Mouse (Mus musculus) forebrain, embryonic 14.5 days (tissue): ENCODE results near the gene Ptpn1. TPM values are rescaled to one million over a fixed set of nuclear protein-coding genes. Genes with fewer than 3 reads are reported as not detected.

ENCODE experiments used
- ATAC-seq: fragments of 200-750 bp; cut with Nextera tagmentation; 2 replicates; pipeline ENCODE4 v1.8.0; 2017; ENCODE audit warnings: mild to moderate bottlenecking, moderate library complexity
- DNase-seq: peaks from one replicate; pipeline ENCODE4 v3.0.0-alpha.2; 2015; ENCODE audit warnings: low spot score
- H3K27ac ChIP-seq: fragments of 300-500 bp; sonication (generic); 2 replicates; pipeline ENCODE4 v1.5.1; 2014; ENCODE audit warnings: low read depth, mild to moderate bottlenecking, control low read depth, low read length, moderate library complexity
- H3K27me3 ChIP-seq: fragments of 300-500 bp; sonication (generic); replicated peaks from 2 replicates; pipeline ENCODE4 v1.6.1; 2014; ENCODE audit warnings: low read length, control low read depth, mixed read lengths; ENCODE audit not compliant: control insufficient read depth, insufficient read depth
- H3K36me3 ChIP-seq: fragments of 300-500 bp; sonication (generic); 2 replicates; pipeline ENCODE4 v1.6.1; 2014; ENCODE audit warnings: low read length, control low read depth; ENCODE audit not compliant: control insufficient read depth, insufficient read depth
- H3K4me1 ChIP-seq: fragments of 300-500 bp; sonication (generic); 2 replicates; pipeline ENCODE4 v1.6.1; 2014; ENCODE audit warnings: antibody characterized with exemption, low read length, control low read depth; ENCODE audit not compliant: control insufficient read depth, insufficient read depth
- H3K4me2 ChIP-seq: fragments of 300-500 bp; sonication (generic); 2 replicates; pipeline ENCODE4 v1.6.1; 2014; ENCODE audit warnings: mild to moderate bottlenecking, control low read depth, low read length
- H3K4me3 ChIP-seq: fragments of 300-500 bp; sonication (generic); 2 replicates; pipeline ENCODE4 v1.5.1; 2014; ENCODE audit warnings: low read depth, low read length, control low read depth
- H3K9ac ChIP-seq: fragments of 300-500 bp; sonication (generic); 2 replicates; pipeline ENCODE4 v1.6.1; 2014; ENCODE audit warnings: mild to moderate bottlenecking, low read length, control low read depth, moderate library complexity
- H3K9me3 ChIP-seq: fragments of 300-500 bp; sonication (generic); replicated peaks from 2 replicates; pipeline ENCODE4 v1.6.1; 2016; ENCODE audit warnings: low read length, control low read depth, mixed read lengths; ENCODE audit not compliant: control insufficient read depth
- WGBS: fragments of 180-500 bp; shearing (Covaris S2); extraction: QIAGEN DNeasy Blood & Tissue Kit; methylation state at CpG from one replicate; pipeline ENCODE4 v1.1.7; 2014; 5-methylcytosine and 5-hydroxymethylcytosine counted together
- polyA plus RNA-seq: library from polyadenylated mRNA; unstranded; fragments of >200 nt; fragmentation: Nextera tagmentation; extraction: Ambion mirVana; gene quantifications from 2 replicates; pipeline ENCODE4 v1.2.1, GENCODE M21; 2014

Gene Ptpn1
- polyA plus RNA-seq, 1 experiment from 2014 or later, result 65.1 TPM

DNA sequence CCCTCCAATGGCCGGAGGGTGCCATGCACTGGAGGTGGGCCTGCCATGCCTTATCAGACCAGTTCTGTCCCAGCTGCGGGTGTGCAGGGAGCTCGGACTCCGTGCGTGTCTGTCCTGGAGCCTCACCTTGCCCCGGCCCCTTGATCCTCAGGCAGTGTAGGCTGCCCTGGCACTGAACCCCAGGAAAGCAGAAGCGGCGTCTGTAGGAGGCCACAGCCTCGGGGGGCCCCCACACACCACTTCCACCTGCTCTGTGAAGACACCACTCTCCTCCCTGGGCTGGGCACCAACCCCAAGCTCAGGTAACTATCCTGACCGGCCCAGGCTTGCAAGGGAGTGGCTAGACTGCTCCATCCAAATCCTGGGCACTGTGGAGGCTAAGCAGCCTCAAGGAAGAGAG, 48.5 kb downstream of the Ptpn1 start:
- no peak overlapping the region for H3K4me2 ChIP-seq
- H3K4me3 ChIP-seq, result no peak overlapping the region
- no peak for DNase-seq
- H3K9ac ChIP-seq, result no peak overlapping the region
- no peaks in the 10 kb centered on the region for H3K4me1 ChIP-seq
- no peak for ATAC-seq
- H3K36me3 ChIP-seq, result peaks cover 47% of the 10 kb centered on the region
- 87% methylated on average over 10 of the region's 10 CpGs for WGBS
- no peak overlapping the region for H3K27ac ChIP-seq
- no peaks in the 10 kb centered on the region for H3K27me3 ChIP-seq
- no peaks in the 10 kb centered on the region for H3K9me3 ChIP-seq

DNA sequence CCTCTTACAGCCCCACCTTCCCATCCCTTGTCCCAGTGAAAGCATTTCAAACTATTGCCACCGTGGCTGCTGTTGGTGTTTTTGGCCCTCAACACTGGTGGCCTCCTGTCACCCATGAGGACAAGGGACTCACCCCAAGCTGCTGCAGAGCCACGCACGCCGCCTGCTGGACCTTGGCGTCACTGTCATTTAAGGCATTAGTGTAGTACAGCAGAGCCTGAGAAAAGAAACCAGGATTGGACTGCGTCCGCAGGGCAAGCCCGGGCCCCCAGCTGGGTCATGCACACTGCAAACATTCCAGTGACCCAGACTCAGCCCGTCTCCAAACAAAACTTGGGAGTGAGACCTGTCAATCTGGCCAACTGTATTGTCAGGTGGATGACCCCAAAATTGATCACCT, 50.8 kb downstream of the Ptpn1 start:
- no peak overlapping the region for H3K4me3 ChIP-seq
- peaks cover 24% of the 10 kb centered on the region for H3K36me3 ChIP-seq
- no peak overlapping the region for H3K27ac ChIP-seq
- no peak overlapping the region for H3K4me2 ChIP-seq
- no peak overlapping the region for H3K9ac ChIP-seq
- no peaks in the 10 kb centered on the region for H3K9me3 ChIP-seq
- ATAC-seq (no peak), DNase-seq (no peak)
- no peaks in the 10 kb centered on the region for H3K27me3 ChIP-seq
- H3K4me1 ChIP-seq, result no peaks in the 10 kb centered on the region
- WGBS, result 64% methylated on average over 9 of the region's 9 CpGs

DNA sequence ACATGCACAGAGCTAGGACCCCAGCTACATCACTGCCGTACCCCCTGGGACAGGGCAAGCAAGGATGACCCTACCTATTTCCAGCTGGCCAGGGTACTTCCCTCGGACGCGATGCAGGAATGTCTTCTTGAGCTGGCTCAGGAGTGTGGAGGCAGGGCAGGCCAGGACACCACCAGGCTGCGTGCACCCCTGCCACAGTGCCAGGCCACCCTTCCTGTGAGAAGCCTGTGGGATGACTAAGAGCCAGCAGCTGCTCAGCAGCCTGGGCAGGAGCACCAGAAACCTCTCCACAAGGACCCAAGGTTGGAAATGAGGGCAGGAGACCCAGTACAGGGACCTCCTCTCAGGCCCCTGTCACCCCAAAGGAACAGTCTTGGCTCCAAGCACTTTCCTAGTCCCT, 52.5 kb downstream of the Ptpn1 start:
- Histone ChIP-seq H3K9me3 (no peaks in the 10 kb centered on the region), H3K27me3 (no peaks in the 10 kb centered on the region), H3K9ac (no peak overlapping the region), H3K27ac (no peak overlapping the region), H3K4me3 (no peak overlapping the region), H3K4me2 (no peak overlapping the region), H3K36me3 (peaks cover 7% of the 10 kb centered on the region; the same call in 1 of the 2 replicates), H3K4me1 (no peaks in the 10 kb centered on the region)
- WGBS, result 83% methylated on average over 5 of the region's 5 CpGs
- ATAC-seq (no peak), DNase-seq (no peak)

DNA sequence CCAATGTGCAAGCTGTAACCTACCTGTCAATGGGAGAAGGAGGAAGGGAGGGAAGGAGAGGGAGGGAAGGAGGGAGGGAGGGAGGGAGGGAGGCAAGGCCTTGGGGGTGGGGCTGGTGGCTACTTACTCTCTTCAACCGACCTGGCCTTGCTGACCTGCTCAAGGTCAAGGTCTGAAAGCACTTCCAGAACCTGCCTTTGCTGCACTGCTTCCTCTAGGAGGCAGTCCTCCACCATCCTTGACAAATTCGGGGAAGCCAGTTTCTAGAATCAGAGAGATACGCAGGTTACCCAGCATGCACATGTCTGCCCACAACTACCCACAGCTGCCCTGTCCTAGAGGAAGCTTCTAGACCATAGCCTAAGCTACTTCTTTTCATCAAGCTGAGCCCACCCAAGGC, 53.1 kb downstream of the Ptpn1 start:
- H3K27ac ChIP-seq, result no peak overlapping the region
- H3K4me2 ChIP-seq, result no peak overlapping the region
- no peaks in the 10 kb centered on the region for H3K27me3 ChIP-seq
- no peak overlapping the region for H3K9ac ChIP-seq
- no peak overlapping the region for H3K4me3 ChIP-seq
- no peaks in the 10 kb centered on the region for H3K4me1 ChIP-seq
- H3K9me3 ChIP-seq, result no peaks in the 10 kb centered on the region
- 47% methylated on average over 3 of the region's 3 CpGs for WGBS
- peaks cover 2% of the 10 kb centered on the region; the same call in 1 of the 2 replicates for H3K36me3 ChIP-seq
- no peak for ATAC-seq
- DNase-seq, result no peak

DNA sequence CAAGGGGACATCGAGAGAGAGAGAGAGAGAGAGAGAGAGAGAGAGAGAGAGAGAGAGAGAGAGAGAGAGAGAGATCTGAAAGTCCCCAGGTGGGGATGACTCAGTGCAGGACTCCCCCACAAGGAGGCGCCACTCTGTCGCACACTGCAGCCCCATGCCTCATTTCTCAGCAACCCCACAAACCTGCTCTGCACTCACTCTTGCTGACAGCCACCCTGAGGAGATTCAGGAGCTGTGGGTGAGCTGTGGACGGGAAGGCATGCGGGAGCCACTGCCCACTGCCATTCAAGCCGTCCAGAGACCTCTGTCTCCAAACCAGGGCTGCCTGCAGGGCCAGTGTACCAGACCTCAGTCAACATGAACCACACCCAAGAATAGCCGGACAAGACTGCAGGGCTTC, 54.9 kb downstream of the Ptpn1 start:
- ATAC-seq (no peak), DNase-seq (peak; percentile 18)
- no peaks in the 10 kb centered on the region for H3K4me1 ChIP-seq
- WGBS, result 26% methylated on average over 7 of the region's 7 CpGs
- H3K27ac ChIP-seq, result no peak overlapping the region
- no peak overlapping the region for H3K4me2 ChIP-seq
- H3K9me3 ChIP-seq, result no peaks in the 10 kb centered on the region
- no peak overlapping the region for H3K4me3 ChIP-seq
- no peak overlapping the region for H3K9ac ChIP-seq
- no peaks in the 10 kb centered on the region for H3K36me3 ChIP-seq
- H3K27me3 ChIP-seq, result no peaks in the 10 kb centered on the region

DNA sequence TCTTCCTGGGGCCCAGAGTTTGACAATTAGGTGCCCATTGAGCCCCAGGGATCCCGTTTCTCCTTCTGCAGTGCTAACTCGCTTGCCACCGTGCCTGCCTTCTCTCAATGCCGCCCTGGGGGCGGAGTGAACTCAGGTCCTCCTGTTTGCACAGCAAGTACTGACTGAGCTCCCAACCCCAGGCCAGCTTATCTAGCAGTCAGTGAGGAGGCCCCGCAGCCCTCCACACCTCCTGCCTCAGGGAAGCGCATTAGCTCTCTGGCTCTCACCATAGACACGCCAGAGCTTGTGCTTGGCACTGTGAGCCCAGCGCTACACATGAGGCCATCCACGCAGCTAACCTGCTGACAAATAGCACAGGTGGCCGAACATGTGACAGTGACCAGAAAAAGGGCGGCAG, 55.8 kb downstream of the Ptpn1 start:
- no peaks in the 10 kb centered on the region for H3K9me3 ChIP-seq
- no peaks in the 10 kb centered on the region for H3K27me3 ChIP-seq
- ATAC-seq (no peak), DNase-seq (no peak)
- H3K4me1 ChIP-seq, result no peaks in the 10 kb centered on the region
- H3K36me3 ChIP-seq, result no peaks in the 10 kb centered on the region
- WGBS, result 66% methylated on average over 12 of the region's 12 CpGs
- H3K9ac ChIP-seq, result no peak overlapping the region
- H3K4me3 ChIP-seq, result no peak overlapping the region
- no peak overlapping the region for H3K27ac ChIP-seq
- no peak overlapping the region for H3K4me2 ChIP-seq

DNA sequence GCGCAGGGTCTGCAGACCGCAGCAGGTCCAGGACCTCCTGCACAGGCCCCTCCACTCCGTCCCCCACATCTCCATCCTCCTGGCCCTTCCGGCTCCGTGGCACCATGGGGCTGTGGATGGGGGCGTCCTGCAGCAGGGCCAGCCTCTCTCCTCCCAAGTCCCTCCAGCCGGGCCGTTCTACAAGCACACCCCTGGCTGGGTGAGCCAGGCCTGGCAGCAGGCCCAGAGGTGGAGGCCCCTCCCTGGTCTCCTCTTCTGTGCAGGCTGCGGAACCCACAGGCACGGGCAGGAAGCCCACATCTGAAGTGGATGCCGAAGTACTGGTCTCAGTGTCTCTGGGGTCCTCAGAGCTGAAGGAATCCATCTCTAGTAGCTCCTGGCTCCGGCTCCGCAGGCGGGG, 57.5 kb downstream of the Ptpn1 start:
- Histone ChIP-seq H3K4me2 (no peak overlapping the region), H3K36me3 (no peaks in the 10 kb centered on the region), H3K27me3 (no peaks in the 10 kb centered on the region), H3K9ac (no peak overlapping the region), H3K9me3 (no peaks in the 10 kb centered on the region), H3K4me3 (no peak overlapping the region), H3K27ac (no peak overlapping the region), H3K4me1 (no peaks in the 10 kb centered on the region)
- peak; percentile 71; the same call in 1 of the 2 replicates for ATAC-seq
- DNase-seq, result peak; percentile 74
- 52% methylated on average over 14 of the region's 14 CpGs for WGBS

DNA sequence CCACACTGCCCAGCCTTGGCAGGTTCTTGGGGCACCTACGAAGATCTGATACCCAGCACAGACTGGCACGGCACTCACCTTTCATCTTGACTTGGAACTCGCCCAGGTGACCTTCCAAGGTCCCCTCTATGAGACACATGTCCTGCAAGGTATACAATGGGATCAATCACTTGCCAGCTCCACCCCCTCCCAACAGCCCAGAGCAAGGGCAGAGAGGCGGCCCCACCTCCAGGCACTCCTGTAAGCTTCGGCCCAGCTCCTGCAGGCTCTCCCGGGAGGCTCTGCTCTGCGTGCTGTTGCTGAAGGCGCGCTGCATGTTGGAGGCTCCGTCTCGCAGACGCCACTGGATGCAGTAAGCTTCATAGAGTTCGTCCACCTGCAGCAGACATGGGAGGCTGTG, 61.4 kb downstream of the Ptpn1 start:
- ATAC-seq, result no peak
- no peak for DNase-seq
- 64% methylated on average over 13 of the region's 13 CpGs for WGBS

DNA sequence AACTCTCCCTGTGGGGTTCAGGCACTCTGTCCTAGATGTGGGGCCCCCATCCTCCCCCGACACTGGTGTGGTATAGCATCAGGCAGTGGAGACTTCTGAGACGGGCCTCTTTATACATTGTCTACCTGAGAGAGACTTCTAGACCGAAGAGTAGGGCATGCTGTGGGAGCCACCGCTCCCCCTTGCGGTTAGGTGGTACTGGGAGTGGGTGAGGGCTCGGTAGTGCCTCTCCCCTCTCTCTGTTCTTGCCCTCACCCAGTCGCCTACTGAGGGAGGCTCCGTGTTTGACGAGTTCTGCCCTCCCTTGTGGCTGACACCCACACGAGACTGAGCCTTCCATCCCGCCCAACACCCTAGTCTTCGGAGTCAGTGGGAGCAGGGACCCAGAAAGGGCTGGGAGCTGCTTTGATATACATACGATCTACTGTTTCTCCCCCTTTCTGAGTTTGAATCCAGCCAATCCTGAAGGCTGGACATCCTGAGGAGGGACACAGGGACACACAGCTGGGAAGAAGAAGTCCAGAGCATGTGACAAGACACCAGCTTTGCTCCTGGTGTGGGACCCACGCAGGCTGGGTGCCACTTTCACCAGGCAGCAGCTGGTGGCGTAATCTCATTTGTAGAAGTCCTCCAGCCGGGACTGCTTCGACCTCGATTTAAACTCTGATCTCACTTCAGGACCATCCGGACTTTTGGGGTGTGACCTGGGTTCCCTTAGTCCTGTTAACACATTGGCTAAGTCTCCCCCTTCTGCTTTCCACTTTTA, 64.2 kb downstream of the Ptpn1 start:
- no peak overlapping the region for H3K4me2 ChIP-seq
- 61% methylated on average over 19 of the region's 19 CpGs for WGBS
- no peak overlapping the region for H3K27ac ChIP-seq

More for the DNA sequence above, 61.4 kb downstream of the Ptpn1 start:
- Histone ChIP-seq H3K27ac (no peak overlapping the region), H3K4me3 (no peak overlapping the region), H3K9ac (no peak overlapping the region), H3K4me2 (no peak overlapping the region), H3K4me1 (no peaks in the 10 kb centered on the region), H3K9me3 (no peaks in the 10 kb centered on the region), H3K27me3 (no peaks in the 10 kb centered on the region), H3K36me3 (no peaks in the 10 kb centered on the region)

More for the DNA sequence above, 64.2 kb downstream of the Ptpn1 start:
- Histone ChIP-seq H3K36me3 (no peaks in the 10 kb centered on the region), H3K9me3 (0 out of 2 replicates have a peak, but pooled peaks cover 3% of the 10 kb centered on the region), H3K4me1 (no peaks in the 10 kb centered on the region), H3K27me3 (no peaks in the 10 kb centered on the region), H3K4me3 (no peak overlapping the region), H3K9ac (no peak overlapping the region)
- DNase-seq (no peak), ATAC-seq (no peak)
